Mouse (Mus musculus) lung, postnatal 25 days (tissue): ENCODE measurements around the gene C1qtnf7.
A peak's percentile ranks its signal among the peaks of the same experiment; 100 is the strongest.

Source experiments
- DNase-seq: peaks from one replicate; pipeline ENCODE4 v3.0.0; 2022; ENCODE audit warnings: low spot score

Gene C1qtnf7

DNA sequence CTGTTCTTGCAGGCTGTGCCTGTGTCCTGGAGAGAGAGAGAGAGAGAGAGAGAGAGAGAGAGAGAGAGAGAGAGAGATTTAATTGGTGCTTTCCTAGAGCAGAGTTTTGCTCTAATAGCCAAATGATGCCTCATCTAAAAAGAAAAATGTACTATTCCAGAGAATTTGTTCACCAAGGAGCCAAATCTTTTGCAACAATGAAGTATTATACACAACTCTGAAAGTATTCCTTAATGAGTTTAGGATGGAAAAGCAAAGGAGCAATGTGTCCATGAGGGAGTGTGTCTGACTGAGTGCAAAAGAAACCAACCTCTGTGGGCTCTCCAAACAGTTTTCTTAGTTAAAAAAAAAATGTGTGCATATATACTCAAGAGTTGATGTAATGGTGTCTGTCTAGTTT is 24.5 kb downstream of the C1qtnf7 start:
- DNase-seq: no peak

- DNase-seq: no peak
These were observed 26.2 kb downstream of the C1qtnf7 start for GRCm38 (mm10) chr5:43541492-43541891.

GRCm38 (mm10) chr5:43542246-43542845 is 27.0 kb downstream of the C1qtnf7 start:
- DNase-seq: no peak

GRCm38 (mm10) chr5:43549951-43550350 is 34.6 kb downstream of the C1qtnf7 start:
- DNase-seq: no peak

DNA sequence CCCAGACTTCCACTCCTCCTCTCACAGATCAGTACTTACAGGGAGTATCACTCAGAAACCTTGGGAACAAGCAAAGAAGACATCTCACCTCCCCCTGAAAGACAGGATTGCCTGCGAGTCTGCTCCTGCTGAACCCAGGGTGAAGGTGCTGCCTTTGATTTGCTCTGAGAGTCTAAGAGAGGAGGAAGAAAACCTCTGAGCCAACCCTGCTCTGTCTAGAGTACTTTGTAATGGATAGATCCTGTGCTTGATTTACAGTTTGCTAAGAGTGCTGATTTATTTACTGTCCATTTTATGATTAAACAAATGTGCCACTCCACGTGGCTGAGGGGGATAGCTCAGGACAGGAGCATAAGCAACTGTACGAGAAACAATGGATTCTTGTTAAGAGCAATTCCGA is 35.1 kb downstream of the C1qtnf7 start:
- DNase-seq: no peak

GRCm38 (mm10) chr5:43554871-43555270 is 39.5 kb downstream of the C1qtnf7 start:
- DNase-seq: no peak

DNA sequence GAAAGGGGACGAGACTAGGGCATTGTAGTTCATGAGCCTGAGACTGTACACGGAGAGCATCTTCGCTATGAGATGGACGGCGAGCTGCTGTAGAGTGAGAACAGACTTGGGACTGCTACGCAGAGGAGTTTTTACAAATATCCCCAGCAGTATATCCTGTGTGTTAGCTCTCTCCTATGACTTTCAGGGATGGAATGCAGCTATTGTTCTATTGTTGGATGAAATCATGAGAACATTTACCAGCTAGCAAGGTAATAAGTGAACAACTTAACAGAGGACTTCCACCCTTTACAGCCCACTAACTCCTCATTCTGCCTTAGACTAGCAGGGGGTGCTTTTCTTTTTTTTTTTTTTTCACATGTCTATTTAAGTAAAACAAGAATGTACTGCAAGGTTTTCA is 40.1 kb downstream of the C1qtnf7 start:
- no peak for DNase-seq

- DNase-seq: no peak
These were observed 42.1 kb downstream of the C1qtnf7 start for GRCm38 (mm10) chr5:43557436-43557835.

DNA sequence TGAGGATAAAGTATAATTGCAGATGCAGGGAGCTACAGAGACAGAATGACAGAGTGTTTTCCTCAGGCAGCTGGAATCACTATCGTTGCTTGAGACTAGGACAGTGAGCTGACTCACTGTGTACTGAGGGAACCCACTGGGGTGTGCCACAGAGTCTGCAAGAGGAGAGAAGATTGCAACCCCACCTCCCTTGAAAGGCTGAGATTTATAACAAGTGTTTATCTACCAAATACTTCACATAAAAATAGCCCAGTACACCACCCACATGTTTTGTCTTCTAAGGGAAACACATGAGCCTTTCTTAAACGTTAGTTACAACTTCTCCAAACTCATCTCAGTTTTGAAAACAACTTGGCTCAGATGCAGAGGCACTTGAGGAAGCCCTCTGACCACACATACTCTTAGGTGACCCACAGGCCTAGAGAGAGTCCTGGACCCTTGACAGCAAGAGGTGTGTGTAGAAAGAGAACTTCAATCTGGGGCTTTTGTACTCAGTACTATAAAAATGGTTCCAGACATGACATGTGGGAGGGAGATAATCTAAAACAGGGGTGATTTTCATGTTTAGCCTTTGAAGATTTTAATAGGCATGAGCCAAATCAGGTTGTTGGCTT is 46.4 kb downstream of the C1qtnf7 start:
- DNase-seq: peak; percentile 54

DNA sequence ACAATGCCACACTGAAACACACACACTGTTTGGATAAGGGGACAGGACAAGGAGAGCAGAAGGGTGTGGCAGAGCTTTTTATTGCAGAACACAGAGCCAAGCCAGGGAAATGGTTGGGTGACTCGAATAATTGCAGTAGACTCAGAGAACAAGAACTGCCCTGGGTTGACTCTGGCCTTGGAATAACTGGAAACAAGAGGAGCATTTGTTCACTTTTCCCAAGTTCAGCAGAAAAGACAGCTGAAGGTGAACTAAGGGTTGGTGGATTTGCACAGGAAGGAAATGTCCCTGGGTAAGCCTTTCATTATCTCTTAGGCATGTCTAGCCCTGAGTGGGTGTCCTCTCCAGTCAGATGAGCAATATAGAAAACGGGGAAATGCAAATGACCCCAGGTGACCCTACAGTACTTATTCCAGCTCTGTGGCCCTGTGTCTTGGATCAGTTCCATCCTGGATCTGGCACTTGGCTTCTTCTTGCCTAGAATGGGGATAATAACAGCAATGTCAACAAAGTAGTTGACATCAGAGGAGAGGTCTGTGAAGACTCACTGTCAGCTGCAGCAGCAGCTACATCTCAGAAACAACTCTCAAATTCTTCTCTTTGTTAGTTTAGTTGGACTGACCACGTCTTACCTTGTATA is 54.5 kb downstream of the C1qtnf7 start:
- DNase-seq: no peak

- DNase-seq: no peak
These were observed 67.5 kb downstream of the C1qtnf7 start for GRCm38 (mm10) chr5:43582876-43583275.

GRCm38 (mm10) chr5:43583326-43584120 is 68.2 kb downstream of the C1qtnf7 start:
- no peak for DNase-seq

DNA sequence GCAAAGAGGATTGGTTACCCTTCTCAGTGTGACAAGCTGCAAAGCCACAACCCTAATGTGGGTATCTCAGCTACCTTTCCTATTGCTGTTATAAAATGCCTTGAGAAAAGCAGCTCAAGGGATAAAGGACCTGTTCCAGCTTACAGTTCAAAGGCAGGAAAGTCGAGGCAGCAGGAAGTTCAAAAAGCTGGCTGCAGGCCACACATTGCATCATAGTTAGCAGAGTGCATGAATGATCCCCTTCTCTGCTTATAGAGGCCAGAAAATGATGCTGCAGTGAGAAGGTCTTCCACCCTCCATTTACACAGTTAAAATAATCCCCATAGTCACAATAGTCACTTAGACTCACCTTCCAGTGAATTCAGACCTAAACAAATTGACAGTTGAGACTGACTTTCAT is 69.1 kb downstream of the C1qtnf7 start:
- DNase-seq: no peak

DNA sequence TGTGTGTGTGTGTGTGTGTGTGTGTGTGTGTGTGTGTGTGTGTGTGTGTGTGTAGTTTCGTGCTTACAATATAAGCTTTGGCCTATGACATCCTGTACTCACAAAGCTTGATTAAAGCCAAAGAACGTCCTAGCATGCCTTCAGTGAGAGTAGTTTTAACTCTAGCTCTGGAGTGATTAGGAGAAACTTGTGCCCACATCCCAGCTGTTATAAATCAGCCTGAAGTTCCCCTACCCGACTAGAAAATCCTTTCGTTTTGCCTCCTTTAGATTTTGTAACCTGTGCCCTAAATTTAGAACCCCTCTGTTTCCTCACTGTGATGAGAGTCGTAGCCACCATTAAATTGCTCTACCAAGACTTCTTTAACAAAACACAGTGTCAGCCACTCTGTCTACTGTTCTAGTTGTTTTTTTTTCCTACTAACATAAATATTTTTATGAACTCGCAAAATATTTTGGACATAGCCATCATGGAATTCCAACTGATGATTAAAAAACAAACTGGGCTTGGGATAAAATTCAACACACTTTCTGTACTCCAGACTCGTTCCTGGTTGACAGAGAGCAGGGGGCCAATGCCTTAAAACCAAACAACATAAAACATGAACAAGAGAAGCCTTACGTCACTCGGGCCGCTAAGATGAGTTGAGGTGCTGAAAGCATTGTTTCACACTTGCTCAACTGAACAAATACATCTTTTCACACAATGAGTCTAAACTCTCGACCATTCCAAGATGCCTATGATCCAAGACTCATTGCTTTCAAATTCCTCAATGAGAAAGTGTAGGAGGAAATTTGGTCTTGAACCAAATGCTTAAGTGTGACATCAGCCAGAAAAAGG is 70.3 kb downstream of the C1qtnf7 start:
- DNase-seq: no peak

- DNase-seq: no peak
These were observed 73.6 kb downstream of the C1qtnf7 start for GRCm38 (mm10) chr5:43588791-43589439.

DNA sequence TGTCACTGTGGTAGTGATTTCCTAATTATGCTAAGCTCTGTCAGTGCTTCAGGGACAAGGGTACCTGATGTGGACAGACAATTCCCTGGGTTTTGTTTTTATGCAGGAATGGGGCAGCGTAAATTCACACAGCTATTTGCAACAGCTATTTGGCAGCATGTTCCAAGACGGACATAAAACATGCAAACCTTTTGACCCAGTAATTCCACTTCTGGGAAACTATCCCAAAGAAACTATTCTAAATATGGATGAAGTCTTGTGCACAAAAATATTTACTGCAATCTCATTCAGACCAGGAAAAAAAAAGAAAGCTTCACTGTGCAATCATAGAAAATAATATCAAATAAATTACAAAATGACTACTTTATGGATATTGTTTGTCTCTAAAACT is 74.1 kb downstream of the C1qtnf7 start:
- no peak for DNase-seq

GRCm38 (mm10) chr5:43590311-43590731 is 75.0 kb downstream of the C1qtnf7 start:
- DNase-seq: no peak

DNA sequence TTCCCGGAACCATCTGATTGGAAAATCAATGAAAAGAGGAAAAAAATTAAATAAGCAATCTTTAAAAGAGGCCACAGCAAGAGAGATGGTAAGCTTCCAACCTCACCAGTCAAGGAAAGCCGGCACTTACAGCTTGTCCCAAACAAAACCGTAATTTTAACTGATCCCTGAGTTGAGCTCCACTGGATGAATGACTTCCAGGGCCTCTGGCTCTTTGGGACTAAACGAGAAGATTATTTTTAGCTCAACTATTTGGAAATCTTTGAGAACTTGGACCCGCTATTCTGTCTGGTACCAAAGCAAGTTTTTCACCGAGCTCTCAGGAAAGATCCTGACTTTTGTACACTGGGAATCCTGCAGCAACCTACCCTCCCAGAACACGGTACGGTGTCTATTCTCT is 86.3 kb downstream of the C1qtnf7 start:
- DNase-seq: no peak

DNA sequence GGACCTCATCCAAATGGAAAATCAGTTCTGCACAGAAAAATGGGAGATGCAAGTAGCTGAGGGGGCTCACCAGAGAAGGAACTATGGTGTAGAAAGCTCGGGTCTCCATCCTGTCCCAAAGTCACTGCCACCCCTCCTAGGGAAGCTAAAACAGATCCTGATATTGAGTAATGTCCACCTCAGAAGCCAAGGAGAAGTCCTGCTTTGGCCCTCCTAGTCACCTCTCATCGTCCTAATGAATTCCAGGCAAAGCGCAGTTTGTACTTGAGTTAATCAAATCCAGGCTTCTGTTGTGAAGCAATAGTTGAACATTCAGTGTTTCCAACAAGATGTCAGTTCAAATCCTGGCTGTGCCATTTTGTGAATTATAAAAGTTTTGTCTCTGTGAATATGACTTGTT is 87.2 kb downstream of the C1qtnf7 start:
- DNase-seq: no peak

- DNase-seq: no peak
These were observed 88.2 kb downstream of the C1qtnf7 start for GRCm38 (mm10) chr5:43603559-43603958.

- DNase-seq: no peak
These were observed 92.7 kb downstream of the C1qtnf7 start for GRCm38 (mm10) chr5:43608073-43608472.
